Mouse (Mus musculus) thymus, postnatal 14 days (tissue): Measurements from ENCODE around the gene Zc3h6.

ENCODE experiments used
- DNase-seq: peaks from one replicate; pipeline ENCODE4 v3.0.0; 2021

The Zc3h6 gene

DNA sequence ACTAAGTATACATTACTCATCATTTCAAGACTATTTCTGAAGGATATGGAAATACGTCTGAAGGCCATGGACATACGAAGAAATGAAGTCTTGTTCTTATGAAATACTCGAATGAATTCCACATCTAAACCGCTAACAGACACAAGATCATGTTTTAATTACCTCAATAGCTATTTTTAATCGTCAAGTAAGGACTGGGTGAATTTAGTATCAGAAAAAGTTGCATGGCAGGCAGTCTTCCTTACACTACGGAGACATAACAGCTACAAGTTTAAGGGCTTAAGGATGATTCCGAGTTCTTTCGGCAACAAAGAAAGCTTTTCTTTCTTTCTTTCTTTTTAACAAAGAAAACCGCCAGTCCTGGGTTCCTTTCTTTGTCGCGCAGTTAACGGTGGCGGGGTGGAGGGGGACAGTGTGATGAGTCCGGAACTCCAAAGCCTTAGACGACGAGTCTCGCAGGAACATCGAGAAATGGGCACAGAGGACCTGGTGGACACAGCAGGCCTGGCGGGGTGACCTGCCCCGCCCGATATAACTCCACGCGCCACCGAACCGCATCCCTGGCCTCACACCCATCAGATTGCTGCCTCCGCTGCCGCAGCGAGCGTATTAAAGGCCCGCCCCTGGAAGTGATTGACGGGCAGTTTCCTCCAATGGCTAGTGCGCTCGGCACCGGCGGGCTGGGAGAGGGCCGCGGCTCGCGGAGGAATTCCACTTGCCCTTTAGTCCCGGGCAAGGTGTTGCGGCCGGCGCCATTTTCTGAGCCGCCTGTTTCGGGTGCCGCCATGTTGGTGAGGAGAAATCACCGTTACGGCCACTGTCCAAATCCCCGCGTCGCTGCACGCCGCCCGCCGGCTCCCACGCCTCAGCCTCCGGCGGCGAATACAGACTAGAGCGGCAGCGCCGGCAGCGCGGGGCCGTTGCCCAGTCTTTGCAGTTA, at the start of gene Zc3h6:
Gene Zc3h6, plus strand, starts transcription at position 762 of the 940 bp plus-strand sequence.
- peak; percentile 99 for DNase-seq

DNA sequence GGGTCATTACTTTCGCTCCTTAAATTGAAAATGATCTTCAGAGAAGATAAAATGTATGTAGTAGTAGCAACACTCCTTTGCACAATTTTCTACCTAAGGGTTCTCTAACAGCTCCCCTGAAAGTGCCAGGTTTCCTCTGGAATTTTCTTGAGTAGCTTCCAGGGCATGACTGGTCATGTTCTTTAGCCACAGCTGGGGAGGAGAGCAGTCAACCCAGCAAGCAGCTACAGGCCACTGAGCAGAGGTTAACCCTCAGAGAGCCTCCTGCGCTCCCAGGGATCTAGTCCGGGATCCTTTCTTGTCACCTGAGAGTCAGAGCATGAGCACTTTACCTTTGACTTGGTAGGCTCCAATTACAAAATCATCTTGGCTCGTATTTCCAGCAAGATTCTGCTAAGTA, 42.4 kb upstream of the Zc3h6 start:
- no peak for DNase-seq

DNA sequence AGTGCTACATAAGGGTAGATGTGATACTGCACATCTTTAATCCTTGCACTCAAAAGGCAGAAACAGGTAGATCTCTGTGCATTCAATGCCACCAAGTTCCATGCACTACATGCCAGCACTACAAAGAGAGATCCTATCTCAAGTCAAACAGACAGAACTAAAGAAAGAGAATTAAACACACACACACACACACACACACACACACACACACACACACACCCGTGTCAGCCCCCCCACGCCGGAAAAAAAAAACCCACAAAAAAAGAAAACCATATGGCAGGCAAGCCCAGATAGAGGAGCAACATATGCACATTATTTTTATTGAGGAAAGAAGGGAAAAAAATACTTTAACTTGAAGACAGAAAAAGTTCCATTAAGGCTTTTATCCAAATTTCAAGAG, 38.8 kb upstream of the Zc3h6 start:
- peak; percentile 54 for DNase-seq

DNA sequence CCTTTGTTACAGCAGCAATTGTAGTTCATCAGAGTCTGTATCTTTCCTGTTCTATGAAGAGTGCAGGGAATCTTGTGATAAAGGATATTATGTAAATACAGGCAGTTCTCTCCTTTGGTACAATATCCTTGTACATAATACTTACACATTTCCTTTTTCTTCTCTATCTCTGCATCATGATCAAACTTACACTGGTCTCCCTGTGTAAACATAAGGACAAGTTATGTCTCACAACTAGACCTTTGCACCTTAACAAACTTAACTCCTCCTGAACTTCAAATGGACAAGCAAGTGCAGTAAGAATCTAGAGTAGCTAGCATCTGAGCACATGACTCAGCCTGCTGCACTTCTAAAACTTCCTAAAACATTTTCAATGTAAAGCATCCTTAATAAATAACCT, 36.5 kb upstream of the Zc3h6 start:
- no peak for DNase-seq

DNA sequence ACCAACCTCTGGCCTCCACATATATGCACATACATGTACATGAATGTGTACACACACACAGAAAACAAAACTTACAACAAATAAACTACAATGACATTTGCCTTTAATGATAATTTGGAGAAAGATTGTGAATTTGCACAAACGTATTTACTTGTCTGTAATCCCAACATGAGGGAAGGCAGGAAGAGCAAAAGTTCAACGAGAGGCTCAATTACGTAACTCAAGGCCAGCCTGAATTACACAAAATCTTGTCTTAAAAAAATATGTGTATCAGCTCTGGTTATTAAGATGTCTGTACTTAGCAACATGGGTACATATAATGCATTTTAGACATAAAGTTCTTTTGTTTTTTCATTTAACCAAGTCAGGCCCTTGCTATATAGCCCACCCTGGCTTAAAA, 30.9 kb upstream of the Zc3h6 start:
- no peak for DNase-seq

DNA sequence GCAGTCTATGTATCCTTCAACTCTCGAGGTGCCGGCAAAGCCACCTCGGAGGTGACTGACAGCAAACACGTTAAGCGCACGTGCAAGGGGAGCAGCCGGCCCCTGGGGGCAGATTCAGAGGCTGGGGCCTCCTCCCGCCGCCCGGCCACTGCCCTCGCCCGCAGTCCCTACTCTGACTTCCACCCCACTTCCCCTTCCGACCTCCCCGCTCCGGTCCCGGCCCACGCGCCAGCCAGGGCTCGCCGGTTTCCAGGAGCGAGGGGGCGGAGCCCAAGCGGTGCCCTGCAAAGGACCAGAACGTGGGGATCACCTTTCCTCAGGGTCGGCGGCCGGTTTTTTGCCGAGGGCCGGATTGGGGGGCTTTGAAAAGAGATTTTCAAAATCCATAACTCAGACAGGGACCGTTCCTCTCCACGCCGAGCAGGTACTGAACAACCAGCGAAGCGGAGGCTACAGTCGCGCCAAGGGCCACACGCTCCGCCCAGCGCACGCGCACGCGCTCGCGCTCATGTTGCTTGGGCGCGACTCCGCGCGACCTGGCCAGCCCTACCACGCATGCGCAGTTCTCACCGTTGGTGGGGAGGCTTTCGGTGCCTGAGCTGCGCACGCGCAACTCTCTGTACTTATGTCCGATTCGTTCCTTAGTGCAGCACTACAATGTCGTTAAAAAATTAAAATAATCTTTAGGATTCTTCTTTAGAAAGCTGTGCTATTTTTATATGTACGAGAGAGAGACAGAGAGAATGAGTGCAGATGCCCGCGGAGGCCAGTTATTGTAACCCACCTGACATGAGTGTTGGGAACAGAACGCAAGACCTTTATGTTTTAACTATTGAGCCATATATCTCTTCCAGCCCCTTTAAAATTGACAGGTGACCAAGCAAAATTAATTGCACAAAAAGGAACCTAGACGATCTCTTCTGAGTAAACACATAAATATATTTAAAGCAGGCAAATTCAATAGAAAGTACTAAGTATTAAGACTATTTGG, 23.4 kb upstream of the Zc3h6 start, which contains the start of gene Zc3h8:
Gene Zc3h8, minus strand, starts transcription at position 540 of the 991 bp plus-strand sequence.
- DNase-seq, result peak; percentile 98

DNA sequence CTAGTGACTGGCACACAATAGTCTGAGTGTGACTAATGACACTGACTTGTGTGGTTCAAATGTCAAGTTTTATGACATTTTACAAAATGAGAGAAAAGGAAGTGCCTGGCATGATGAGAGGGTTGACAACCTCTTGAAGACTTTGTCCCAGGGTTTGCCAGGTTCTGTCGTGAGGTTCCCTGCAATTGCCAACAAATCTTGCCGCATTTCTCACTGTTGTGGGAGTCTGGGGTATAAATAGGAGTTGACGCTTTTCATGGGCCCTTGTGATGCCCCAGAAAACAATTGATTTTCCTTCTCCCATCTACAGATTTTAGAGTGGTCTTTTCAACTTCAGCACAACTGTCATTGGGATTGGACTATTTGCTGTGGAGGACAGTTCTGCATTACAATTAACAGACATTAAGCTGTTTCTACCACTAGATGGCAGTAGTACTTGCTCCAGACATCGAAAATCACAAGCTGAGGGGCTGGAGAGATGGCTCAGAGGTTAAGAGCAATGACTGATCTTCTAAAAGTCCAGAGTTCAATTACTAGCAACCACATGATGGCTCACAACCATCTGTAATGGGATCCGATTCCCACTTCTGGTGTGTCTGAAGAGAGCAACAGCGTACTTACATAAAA, 19.1 kb upstream of the Zc3h6 start:
- DNase-seq, result peak; percentile 37

DNA sequence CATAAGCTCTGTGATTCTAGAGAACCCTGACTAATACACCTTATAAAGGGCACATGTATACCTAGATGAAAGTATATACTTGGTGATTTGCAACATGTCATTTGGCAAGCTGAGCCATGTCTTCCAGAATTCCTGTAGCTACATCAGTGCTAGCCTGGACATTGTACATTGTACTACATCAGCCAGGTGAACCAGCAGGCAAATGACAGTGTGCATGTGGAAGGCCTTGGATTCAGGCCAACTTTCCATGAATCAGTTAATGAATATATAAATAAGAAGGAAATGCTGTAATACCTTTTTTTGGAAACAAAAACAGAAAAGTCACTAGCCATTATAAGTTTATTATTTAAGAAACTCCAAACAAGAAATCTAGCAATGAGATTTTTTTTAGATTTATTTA, 13.0 kb upstream of the Zc3h6 start:
- no peak for DNase-seq

DNA sequence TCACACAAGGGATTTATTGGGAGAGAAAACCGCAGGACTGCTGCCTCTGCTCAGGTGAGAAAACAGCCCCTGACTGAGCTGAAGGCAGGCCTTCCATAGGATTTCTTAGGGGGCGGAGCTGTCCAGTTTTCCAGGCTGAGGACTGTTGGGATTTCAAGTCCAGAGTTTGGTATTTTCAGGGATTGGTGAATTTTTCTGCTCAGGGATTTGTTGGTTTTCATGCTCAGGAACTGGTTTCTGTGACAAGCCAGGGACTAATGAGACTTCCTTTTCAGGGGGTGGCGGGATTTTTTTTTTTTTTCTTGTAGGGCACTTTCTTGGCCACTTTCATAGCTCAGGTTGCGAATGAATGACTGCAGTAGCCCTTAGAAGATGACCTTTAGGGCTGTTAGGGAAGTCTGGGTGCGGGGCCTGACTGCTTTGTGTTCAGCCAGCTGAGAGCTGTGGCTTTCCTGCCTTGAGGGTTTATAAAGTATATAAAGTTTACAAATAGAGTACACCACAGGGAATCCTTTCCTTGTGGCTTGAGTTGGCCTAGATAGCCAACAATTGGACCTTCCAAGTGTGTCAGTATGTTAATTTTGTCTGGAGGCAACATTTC, 1.6 kb upstream of the Zc3h6 start:
- DNase-seq, result peak; percentile 14

DNA sequence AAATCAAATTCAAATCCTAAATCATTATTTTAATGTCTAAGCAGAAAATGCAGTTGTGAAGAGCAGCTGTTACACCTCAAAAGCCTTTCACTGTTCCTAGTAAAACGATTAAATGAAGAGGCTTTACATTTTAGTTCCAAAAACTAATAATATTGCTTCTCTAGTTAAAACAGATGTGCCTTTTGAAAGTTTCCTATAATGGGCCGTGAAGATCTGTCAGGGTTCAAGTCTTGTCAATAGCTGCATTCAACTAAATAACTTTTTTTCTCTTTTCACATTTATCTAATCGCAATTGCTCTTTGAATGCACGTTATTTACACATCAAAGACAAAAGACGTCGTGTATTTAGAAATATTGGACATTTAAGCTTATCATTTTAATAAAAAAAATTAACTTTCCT, 966 bp upstream of the Zc3h6 start:
- no peak for DNase-seq

DNA sequence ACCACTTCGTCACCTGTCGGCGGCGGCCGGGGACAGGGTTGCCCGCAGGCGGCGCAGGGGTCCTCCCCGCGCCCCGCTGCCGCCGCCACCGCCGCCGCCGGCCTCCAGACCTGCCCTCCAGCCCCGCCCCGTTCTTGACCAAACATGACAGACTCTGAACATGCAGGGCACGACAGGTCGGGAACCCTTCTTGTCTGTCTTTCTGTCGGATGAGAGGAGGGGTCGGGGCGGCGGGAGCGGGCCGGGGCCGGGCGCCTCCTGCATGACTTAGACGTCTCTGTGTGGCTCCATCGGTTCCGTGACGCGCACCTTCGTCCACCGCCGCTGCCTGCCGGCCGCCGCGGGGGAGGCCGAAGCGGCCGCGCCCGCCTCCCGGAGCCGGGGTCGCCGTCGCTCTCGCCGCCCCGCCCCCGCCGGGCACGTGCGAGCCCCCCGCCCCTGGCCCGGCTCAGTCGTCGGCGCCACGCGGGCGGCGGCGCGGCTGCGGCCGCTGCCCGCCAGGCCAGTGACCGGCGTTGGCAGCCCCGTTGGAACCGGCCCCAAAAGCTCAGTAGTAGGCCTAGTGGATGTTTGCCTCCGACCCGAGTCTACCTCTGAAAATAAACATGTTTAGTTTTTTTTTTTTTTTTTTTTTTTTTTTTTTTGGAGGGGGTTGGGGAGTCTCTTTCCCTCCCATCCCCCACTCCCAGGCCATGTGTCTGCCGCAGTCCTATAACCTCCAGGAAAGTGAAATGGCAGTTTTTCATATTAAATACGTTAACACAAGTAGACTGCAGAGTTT, 649 bp downstream of the Zc3h6 start, which contains the start of gene Gm10762:
Gene Gm10762, minus strand, starts transcription at position 65 of the 781 bp plus-strand sequence.
- peak; percentile 81 for DNase-seq

DNA sequence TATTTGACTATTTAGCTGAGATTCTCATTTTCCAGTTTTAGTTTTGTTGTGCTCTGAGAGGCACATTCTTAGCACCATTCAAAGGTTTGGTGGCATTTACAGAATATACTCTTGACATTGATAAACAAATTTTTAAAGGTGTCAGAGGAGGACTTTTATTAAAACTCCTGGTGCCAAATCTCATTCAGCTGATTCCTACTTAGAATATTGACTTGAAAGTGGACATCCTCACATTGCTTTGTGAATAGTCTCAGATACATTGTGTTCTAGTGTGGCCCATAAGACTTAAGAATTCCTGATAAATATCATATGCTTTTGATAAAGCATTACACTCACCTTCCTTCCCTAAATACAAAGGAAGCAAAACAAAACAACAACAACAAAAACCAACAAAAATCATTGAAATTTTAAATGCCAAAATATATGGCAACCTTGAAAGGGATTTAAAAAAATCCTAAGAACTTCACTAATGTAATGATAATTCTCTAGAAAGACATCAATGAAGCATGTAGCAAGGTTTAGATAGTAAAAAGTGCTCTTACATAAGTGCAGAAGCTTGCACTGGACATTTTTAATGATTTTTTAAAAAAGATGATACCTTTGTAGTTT, 1.4 kb downstream of the Zc3h6 start:
- DNase-seq, result no peak

DNA sequence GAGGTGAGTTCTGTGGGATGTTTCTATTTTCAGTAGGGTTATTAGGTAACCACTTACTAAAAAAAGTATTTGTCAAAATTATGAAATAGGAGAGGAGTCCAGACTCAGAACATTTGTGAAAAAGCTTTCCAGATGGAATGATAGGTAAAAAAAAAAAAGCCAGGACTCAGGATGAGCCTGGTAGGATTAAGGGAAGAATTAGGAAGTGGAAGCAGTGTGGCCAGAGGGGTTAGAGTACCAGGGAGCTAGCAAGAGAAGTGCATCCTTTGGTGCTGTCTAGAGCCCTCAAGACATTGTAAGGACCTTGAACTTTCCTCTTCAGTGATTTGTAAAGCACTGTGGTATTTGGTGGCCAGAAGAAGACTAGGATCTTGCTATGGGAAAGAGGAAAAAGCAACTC, 5.1 kb downstream of the Zc3h6 start:
- DNase-seq, result no peak

DNA sequence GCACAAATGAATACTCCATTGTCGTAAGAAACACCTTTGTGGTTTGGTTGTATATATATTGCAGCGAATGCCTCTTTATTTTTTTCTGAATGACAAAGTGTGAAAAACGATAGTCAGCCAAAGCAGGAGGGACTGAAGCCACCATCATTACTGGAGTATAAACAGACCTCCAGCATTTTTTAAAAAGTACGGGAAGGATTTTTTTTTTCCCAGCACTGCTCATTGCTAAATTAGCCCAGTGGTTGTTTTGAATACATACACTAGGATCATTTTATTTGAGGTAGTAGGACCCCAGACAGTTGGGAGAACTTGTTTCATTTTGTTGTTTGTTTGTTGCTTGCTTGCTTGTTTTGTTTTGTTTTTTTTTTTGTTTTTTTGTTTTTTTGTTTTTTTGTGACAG, 8.4 kb downstream of the Zc3h6 start:
- no peak for DNase-seq

DNA sequence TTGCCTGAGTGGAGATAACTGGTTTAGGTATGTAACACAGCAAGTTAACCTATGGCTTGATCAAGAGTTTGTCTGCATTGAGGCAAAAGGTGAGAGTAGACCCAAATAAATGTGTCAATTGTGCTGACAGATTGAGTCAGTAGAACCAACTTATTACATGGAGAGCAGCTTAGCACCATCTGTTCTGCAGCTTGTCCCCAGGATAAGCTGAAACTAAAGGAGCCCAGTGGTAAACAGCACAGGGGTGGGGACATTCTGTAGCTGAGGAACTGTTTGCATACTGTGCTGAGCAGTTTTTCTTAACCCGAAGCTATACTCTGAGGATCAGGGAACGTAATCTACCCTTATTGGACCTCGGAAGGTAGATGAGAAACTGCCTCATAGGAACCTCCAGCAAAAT, 17.5 kb downstream of the Zc3h6 start:
- no peak for DNase-seq

DNA sequence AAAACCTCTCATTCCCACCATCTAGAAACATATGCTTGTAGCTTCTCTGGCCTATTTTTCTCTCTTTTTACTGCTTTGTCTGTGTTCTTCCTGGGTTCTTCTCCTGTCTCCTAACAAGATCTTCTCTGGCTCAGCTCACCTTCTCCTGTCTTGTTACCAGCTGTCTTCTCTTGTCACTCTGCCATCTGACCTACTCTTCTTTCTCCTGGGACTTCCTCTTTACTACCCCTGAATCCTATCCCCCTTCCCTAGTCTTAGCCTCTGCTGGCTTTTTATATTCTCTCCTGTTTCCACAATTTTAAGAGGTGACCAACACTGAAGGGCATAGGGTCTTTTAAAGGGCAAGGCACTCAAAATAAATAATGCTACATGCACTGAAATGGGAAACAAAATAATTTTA, 37.7 kb downstream of the Zc3h6 start:
- no peak for DNase-seq

DNA sequence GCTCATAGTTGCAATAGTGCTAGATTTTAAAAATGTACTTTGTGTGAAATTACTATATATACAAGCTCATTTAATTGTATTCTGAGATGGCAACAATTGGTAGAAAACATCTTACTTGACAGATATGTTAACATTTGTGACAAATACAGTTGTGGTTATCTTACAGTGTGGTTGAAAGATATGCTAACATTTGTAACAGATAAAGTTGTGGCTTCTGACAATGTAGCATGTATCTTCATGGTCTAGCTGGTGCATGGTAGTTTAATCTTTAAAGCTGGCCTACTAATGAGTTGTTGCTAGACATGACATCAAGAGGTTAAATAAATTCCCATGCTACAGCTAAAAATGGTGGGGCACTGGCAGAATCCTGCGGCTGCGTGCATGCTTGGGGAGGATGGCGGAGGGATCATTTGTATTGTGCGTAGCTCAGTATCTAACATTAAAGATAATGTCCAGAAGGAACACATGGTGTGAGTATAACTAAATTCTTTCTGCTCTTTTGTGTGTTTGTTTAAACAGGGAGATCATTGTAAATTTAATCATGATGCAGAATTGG, 39.1 kb downstream of the Zc3h6 start:
- DNase-seq, result no peak

DNA sequence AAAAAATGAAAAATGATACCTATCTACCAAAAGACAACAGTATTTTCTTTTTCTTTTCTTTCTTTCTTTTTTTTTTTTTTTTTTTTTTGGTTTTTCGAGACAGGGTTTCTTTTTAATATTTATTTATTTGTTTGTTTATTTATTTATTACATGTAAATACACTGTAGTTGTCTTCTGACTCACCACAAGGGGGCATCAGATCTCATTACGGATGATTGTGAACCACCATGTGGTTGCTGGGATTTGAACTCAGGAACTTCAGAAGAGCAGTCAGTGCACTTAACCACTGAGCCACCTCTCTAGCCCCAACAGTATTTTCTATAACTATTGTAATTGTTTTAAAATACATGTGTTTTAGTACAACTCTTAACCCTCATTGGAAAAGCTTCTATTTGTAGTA, 41.7 kb downstream of the Zc3h6 start:
- peak; percentile 33 for DNase-seq

DNA sequence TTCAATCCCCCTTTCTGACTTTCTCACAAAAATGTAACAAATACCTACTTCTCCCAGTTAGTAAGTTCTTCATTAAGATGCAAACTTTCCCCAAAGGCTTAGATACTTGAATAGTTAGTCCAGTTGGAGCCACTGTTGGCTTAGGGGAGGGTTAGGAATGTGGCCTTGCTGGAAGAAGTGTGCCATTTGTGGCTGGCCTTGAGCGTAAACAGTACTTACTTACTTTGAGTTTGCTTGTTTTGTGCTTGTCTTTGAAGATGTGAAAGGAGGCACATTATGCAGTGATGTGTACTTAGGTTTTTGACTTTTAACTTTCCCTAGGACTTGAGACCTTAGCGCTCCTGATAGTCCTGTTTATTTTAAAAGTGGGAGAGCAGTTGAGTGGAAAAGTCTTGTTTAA, 52.9 kb downstream of the Zc3h6 start:
- DNase-seq, result no peak

DNA sequence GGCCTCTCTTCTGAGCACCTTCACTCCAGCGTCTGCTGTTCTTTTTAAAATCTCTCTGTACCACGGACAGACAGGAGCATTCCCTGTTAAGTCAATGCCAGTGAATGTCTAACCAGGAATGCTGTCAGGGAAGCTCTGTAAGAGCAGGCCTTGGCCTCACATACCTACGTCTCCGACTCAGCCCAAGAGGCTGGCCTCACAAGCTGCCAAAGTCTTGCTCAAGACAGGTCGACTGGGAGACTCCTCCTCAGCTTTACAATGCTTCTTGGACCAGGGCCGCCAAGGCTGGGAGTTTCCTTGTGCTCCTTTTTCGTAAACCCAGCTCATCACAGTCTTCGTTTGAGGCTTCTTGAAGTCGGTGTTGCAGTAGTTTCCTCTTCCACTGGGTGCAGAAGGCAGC, 57.6 kb downstream of the Zc3h6 start:
- no peak for DNase-seq

DNA sequence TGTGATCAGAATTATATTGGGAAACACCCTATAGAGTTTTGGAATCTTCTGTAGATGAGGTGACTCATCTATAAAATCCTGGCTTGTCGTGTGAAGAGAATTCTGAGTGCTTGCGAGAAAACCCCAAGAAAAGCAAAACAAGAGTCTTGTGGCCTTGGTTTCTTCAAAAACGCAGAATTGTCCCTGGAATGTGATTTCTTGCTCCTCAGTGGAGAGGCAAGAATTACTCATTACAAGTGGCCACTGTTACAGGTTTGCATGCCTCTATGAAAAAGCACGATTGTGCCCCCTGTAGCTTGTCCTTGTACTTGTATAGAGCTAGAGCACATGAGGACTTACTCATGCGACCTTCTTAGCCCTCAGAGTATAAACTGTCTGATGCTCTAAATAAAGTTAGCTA, 68.2 kb downstream of the Zc3h6 start:
- DNase-seq, result no peak
